Mouse (Mus musculus) CD8-positive naive resting alpha-beta T cell, adult 2 months (primary cell): Measurements from ENCODE around the gene Gmnn.

Experiments used
- DNase-seq, 2 experiments: peaks; one replicate each; pipeline ENCODE4 v3.0.0; 2022; ENCODE audit warnings: low read depth in 2 of 2, low spot score in 2 of 2

Gene Gmnn

GRCm38 (mm10) chr13:24762254-24762653 is 531 bp upstream of the Gmnn start:
- no peak for DNase-seq

- DNase-seq: no peak
Observed at GRCm38 (mm10) chr13:24761083-24761402, 680 bp downstream of the Gmnn start.

- no peak for DNase-seq
Observed at GRCm38 (mm10) chr13:24760351-24760870, 1.3 kb downstream of the Gmnn start.

- DNase-seq: no peak
Observed at GRCm38 (mm10) chr13:24759451-24759850, 2.3 kb downstream of the Gmnn start.

GRCm38 (mm10) chr13:24757820-24758564 is 3.7 kb downstream of the Gmnn start:
- no peak for DNase-seq

GRCm38 (mm10) chr13:24756756-24757155 is 5.0 kb downstream of the Gmnn start:
- no peak for DNase-seq

- no peak for DNase-seq
Observed at GRCm38 (mm10) chr13:24751396-24751795, 10.3 kb downstream of the Gmnn start.

GRCm38 (mm10) chr13:24750807-24751206 is 10.9 kb downstream of the Gmnn start:
- DNase-seq: no peak

GRCm38 (mm10) chr13:24747823-24748222 is 13.9 kb downstream of the Gmnn start:
- DNase-seq: no peak

- DNase-seq: no peak
Observed at GRCm38 (mm10) chr13:24741028-24741427, 20.7 kb downstream of the Gmnn start, which contains the start of gene Armh2. TSS of gene Armh2 (plus strand) at chr13:24741232.

- DNase-seq: no peak
Observed at GRCm38 (mm10) chr13:24735608-24736131, 26.1 kb downstream of the Gmnn start.

GRCm38 (mm10) chr13:24734502-24734901 is 27.2 kb downstream of the Gmnn start:
- no peak for DNase-seq

- no peak for DNase-seq
Observed at GRCm38 (mm10) chr13:24729128-24729527, 32.6 kb downstream of the Gmnn start.

- DNase-seq: no peak
Observed at GRCm38 (mm10) chr13:24724395-24724759, 37.3 kb downstream of the Gmnn start.

GRCm38 (mm10) chr13:24723699-24724394 is 37.9 kb downstream of the Gmnn start:
- DNase-seq: no peak

- DNase-seq: no peak
Observed at GRCm38 (mm10) chr13:24721502-24721901, 40.2 kb downstream of the Gmnn start.

GRCm38 (mm10) chr13:24717677-24718076 is 44.0 kb downstream of the Gmnn start:
- DNase-seq: no peak

- DNase-seq: no peak
Observed at GRCm38 (mm10) chr13:24716441-24716840, 45.3 kb downstream of the Gmnn start.

GRCm38 (mm10) chr13:24715601-24716000 is 46.1 kb downstream of the Gmnn start:
- DNase-seq: no peak

- DNase-seq: no peak
Observed at GRCm38 (mm10) chr13:24714360-24714885, 47.3 kb downstream of the Gmnn start.

GRCm38 (mm10) chr13:24713434-24714000 is 48.2 kb downstream of the Gmnn start:
- DNase-seq: peak; percentile 32 to 55
